Mouse (Mus musculus) 3134 (cell line): Measurements from ENCODE around the gene Sstr3.

Experiments used
- DNase-seq: peaks from one replicate; pipeline ENCODE4 v3.0.0-alpha.2; 2011; ENCODE audit warnings: low spot score; ENCODE audit not compliant: insufficient read length; ENCODE audit errors: extremely low read depth

The Sstr3 gene

GRCm38 (mm10) chr15:78531901-78532469 lies 12.5 kb downstream of the Sstr3 start:
- DNase-seq = peak; percentile 91

GRCm38 (mm10) chr15:78531451-78531720 lies 13.1 kb downstream of the Sstr3 start:
- no peak for DNase-seq

GRCm38 (mm10) chr15:78530671-78531450 lies 13.6 kb downstream of the Sstr3 start, which contains the start of gene C1qtnf6:
Gene C1qtnf6, minus strand, starts transcription at chr15:78531416.
- peak; percentile 88 for DNase-seq

GRCm38 (mm10) chr15:78530141-78530540 lies 14.3 kb downstream of the Sstr3 start:
- no peak for DNase-seq

- peak; percentile 87 for DNase-seq
Measured at GRCm38 (mm10) chr15:78529428-78529990, 15.0 kb downstream of the Sstr3 start.

- peak; percentile 82 for DNase-seq
Measured at GRCm38 (mm10) chr15:78528726-78529411, 15.6 kb downstream of the Sstr3 start.

- peak; percentile 51 for DNase-seq
Measured at GRCm38 (mm10) chr15:78527973-78528372, 16.5 kb downstream of the Sstr3 start.

GRCm38 (mm10) chr15:78524163-78524562 lies 20.3 kb downstream of the Sstr3 start:
- no peak for DNase-seq

- no peak for DNase-seq
Measured at GRCm38 (mm10) chr15:78521892-78522291, 22.6 kb downstream of the Sstr3 start.

- DNase-seq = no peak
Measured at GRCm38 (mm10) chr15:78521331-78521730, 23.2 kb downstream of the Sstr3 start.

GRCm38 (mm10) chr15:78520112-78520715 lies 24.3 kb downstream of the Sstr3 start:
- no peak for DNase-seq

- DNase-seq = no peak
Measured at GRCm38 (mm10) chr15:78518221-78518620, 26.3 kb downstream of the Sstr3 start.

GRCm38 (mm10) chr15:78515759-78516158 lies 28.7 kb downstream of the Sstr3 start:
- no peak for DNase-seq

- peak; percentile 41 for DNase-seq
Measured at GRCm38 (mm10) chr15:78514393-78515146, 29.9 kb downstream of the Sstr3 start.

- DNase-seq = no peak
Measured at GRCm38 (mm10) chr15:78513019-78513418, 31.5 kb downstream of the Sstr3 start.

- no peak for DNase-seq
Measured at GRCm38 (mm10) chr15:78511951-78512350, 32.5 kb downstream of the Sstr3 start.

GRCm38 (mm10) chr15:78510736-78511135 lies 33.7 kb downstream of the Sstr3 start:
- no peak for DNase-seq

GRCm38 (mm10) chr15:78510121-78510576 lies 34.3 kb downstream of the Sstr3 start:
- peak; percentile 40 for DNase-seq

- no peak for DNase-seq
Measured at GRCm38 (mm10) chr15:78509297-78509899, 35.1 kb downstream of the Sstr3 start.

- no peak for DNase-seq
Measured at GRCm38 (mm10) chr15:78508443-78508842, 36.0 kb downstream of the Sstr3 start.
